Mouse (Mus musculus) megakaryocyte, adult 5-6 weeks (primary cell): ENCODE results near the gene Grid1. TPM values are rescaled to one million over a fixed set of nuclear protein-coding genes. Genes with fewer than 3 reads are reported as not detected.

Experiments used
- ATAC-seq: 2 replicates; pipeline ENCODE4 v1.8.0; 2016; ENCODE audit warnings: mild to moderate bottlenecking, inconsistent platforms; ENCODE audit not compliant: poor library complexity, severe bottlenecking
- total RNA-seq, 2 experiments: library from RNA; stranded (forward) in 1 of 2; stranded (reverse) in 1 of 2; fragments of 153-499, 151-499 nt in 1 of 2; fragments of 221-1000, 200-1000 nt in 1 of 2; gene quantifications; 2 replicates each; pipeline versions ENCODE4 v1.2.3 to v1.2.4; 2015 to 2017

Grid1 gene
- total RNA-seq, 2 experiments from 2014 or later, result not detected

GRCm38 (mm10) chr14:35103639-35104210 lies 283.8 kb downstream of the Grid1 start:
- no peak for ATAC-seq

DNA sequence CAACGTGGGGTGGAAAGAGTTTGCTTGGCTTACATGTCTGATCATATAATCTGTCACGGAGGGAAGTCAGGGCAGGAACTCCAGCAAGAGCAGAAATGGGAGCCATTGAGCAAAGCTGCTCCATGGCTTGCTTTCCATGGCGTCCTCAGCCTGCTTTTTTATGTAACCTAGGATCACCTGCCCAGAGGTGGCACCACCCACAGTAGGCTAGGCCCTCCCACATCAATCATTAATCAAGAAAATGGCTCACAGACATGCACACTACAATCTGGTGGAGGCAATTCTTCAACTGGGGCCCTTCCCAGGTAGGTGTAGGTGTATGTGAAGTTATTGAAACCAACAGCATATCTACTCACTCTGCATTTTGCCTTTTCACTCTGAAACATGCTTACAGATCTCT lies 287.7 kb downstream of the Grid1 start:
- no peak for ATAC-seq

- no peak for ATAC-seq
Measured at GRCm38 (mm10) chr14:35110928-35111327, 291.0 kb downstream of the Grid1 start.

- no peak for ATAC-seq
Measured at GRCm38 (mm10) chr14:35112327-35113275, 292.7 kb downstream of the Grid1 start.

GRCm38 (mm10) chr14:35113276-35113645 lies 293.4 kb downstream of the Grid1 start:
- no peak for ATAC-seq

- no peak for ATAC-seq
Measured at GRCm38 (mm10) chr14:35115913-35116312, 296.0 kb downstream of the Grid1 start.

DNA sequence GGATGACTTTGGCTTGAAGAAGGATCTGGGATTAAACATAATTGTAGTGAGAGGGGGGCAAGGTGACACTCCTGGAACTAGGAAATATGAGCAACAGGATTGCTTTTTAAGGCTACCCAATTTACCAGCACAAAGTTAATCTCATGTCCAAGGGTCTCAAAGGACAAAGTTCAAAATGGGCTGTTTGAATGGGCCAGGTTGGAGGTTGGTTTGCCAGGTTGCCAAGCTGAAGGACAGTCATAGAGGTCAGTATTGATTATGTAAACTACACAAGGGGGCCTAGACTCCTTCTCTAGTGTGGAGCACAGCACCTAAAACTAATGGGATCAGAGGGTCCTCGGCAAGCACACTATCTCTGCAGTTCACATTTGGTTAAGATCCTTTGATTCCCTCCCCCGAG lies 300.2 kb downstream of the Grid1 start:
- no peak for ATAC-seq

DNA sequence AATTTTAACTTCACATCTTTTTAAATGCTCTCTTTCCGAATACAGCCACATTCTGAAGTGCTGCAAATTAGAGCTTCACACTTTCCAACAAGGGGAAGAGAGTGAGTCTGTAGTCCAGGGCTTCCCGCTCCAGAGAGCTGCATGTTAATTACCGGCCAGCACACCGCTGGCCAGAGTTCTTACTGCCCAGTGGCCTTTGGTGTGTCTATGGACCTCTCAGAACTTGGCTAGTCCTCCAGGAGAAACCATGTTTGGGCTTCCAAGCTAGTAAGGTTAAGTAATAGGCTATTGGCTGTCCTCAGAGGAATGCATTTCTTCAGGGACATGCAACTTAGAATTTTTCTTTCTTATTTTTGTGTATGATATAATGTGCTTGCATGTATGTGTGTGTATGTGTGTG lies 301.0 kb downstream of the Grid1 start:
- no peak for ATAC-seq

GRCm38 (mm10) chr14:35122111-35122510 lies 302.2 kb downstream of the Grid1 start:
- no peak for ATAC-seq

DNA sequence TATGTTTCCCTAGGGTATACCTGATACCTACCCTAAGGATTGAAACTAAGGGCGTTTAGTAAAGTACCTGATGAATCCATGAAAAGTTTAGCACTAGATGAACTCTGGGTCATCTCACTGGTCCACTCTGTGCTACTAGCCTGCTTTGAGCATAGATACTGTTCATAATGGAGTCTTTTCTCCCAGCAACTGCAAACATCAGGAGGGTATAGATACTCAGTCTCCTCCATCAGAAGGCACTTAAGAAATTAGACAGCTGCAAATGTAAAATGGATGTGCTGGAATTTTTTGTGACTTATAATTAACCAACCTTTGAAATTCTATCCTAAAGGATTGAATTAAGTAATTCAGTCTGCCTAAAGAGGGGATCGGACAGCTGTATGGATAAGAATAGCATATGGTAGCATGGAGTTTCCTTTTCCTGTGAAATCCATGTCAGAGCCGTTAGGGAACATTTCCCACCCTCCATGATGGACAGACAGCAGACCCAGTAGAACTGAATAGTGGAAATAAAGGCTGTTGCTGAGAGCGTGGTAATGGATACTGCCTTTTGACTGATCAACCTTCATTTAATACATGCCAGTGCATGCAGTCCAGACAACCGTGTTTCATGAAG lies 303.5 kb downstream of the Grid1 start:
- ATAC-seq, result no peak

GRCm38 (mm10) chr14:35127616-35128015 lies 307.7 kb downstream of the Grid1 start:
- ATAC-seq, result no peak

GRCm38 (mm10) chr14:35135056-35135455 lies 315.1 kb downstream of the Grid1 start:
- no peak for ATAC-seq

DNA sequence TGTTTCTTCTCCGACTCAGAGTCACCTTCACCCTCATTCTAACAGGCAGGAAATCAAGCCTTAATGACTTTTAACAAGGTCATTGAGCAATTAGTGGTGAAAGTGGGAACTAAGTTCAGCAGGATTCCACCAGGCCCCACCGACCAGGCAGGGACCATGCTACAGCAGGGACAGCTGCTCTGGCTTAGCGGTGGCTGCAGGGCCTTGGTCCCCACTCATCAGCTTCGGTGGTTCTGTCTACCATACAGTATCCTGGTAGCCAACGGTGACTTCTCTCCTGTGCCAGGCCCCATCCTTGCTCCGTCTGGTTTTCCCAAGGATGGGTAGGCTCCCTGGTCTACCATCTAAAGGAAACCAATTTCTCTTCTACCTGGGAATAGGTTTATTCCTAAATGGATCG lies 318.2 kb downstream of the Grid1 start:
- ATAC-seq, result no peak

DNA sequence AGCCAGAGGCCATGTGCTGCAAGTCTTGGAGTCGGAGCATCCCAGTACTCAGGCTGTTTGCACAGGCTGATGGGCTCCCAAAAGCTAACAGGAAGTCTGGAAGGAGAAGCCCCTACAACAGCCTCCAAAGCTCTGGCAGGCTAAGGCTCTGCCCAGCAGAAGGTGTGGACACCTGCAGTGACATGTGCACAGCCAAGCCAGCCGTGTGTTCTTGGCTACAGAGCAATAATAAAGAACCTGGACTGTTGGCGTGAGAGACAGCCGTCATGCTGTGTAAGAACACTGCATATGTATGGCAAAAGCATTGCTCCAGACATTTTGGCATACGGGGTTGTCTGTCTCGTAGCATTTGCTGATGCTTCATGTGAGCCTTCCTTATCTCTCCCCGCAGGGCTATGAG lies 319.9 kb downstream of the Grid1 start:
- no peak for ATAC-seq

DNA sequence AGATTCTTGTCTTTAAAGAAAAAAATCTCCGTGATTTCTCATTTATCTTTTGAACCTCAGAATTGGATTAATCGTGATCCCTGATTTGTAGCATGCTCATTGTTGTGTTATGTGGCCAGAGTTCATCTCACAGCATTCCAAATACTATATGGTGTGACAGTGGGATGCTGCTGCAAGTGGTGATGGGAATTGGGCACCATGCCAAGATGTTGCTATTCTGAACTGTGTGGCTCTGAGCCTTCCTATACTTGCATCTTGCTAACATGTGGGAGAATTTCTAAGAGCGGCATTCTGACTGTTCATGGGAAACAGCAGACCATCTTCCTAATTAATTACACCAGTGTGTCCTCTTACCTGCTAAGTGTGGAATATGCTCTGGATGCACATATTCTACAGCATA lies 332.5 kb downstream of the Grid1 start:
- ATAC-seq, result no peak

DNA sequence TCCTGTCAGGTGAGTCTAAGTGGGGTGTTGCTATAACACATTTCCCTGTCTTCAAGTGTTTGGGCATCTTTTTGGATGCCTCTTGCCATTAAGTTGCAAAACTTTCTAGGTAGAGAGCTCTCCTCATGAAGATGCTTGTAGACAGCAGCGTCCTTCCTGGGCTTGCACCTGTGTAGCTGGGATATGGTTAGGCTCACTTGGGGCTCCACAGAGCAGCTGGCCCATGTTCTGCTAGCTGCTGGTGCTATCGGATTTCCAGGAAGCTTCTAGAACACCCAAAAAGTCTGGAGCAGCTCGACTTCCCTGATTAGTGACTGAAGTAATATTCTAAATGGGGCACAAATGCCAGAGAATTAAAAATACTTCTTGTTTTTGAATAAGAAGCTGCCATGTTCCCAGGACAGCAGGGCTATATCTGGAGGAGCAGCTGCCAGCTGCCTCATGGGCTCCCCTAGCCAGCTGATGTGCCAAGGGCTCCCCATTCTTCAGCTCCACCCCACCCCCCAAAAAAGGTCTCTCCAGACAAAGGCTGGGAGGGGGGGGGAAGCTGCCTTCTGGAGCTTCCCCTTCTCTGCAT lies 333.9 kb downstream of the Grid1 start:
- ATAC-seq, result no peak

GRCm38 (mm10) chr14:35154364-35154763 lies 334.5 kb downstream of the Grid1 start:
- no peak for ATAC-seq

- no peak for ATAC-seq
Measured at GRCm38 (mm10) chr14:35157069-35157655, 337.3 kb downstream of the Grid1 start.

DNA sequence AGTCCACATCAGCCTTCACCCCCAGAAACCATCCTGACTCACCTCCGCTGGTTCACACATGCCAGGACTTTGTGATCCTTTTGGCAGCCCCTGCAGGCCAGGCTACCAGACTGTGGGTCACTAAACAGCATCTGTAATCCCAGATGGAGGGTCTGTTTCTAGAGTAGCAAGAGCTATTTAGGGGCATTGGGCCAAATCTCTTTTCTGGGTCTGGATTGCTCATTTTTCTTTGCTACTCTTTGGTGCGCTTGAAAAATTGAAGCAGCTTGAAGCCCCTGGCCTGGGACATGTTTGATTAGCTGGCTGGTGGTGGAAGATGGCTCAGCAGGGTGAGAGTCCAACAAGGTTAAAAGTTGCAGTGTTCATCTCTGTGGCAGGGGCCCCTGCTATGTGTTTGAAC lies 339.4 kb downstream of the Grid1 start:
- ATAC-seq, result no peak

DNA sequence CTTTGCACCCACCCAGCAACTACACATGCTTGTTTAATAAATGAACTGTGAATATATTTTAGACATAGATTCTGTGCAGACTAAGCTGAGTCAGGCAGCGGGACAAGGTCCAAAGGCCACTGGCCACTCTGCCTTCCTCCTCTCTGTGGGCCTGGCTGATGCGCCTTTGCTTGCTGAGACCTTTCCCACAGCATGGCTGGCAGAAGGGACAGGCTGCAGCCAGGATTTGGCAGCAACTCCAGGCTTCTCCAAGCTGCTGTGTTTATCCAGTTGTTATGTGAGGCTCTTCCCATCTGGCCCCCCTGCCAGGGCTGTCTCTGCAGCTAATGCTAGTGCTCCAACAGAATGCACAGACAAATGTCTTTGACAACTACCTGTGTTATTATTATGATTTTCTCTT lies 347.5 kb downstream of the Grid1 start:
- ATAC-seq, result no peak

DNA sequence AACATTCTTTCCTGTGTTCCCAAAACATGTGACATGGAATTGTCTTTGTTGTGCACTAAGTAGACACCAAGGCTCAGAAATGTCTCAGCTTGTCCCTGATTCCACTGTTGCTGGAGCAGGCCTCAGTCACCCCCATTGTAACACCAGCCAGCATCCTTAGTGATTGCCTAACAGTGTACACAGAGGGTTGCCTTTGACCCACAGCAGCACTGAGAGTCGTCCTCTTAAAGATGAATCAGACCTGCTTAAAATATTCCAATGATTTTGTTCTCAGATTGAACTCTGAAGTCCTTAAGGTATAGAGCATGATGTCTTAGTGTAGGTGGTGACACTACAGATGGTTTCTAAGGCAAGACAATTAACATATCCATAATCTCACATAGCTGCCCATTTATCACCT lies 354.0 kb downstream of the Grid1 start:
- ATAC-seq, result no peak
